Mouse (Mus musculus): ENCODE data around the gene 1700029I15Rik. TPM values are rescaled to one million over a fixed set of nuclear protein-coding genes. Genes with fewer than 3 reads are reported as not detected.
A peak's percentile ranks its signal among the peaks of the same experiment; 100 is the strongest.

1700029I15Rik gene
- polyA plus RNA-seq, 1 experiment from 2014 or later = 9.5 TPM

GRCm38 (mm10) chr2:92360186-92360823 is 22.0 kb upstream of the 1700029I15Rik start:
- H3K9me3 ChIP-seq (replicated peaks; ENCODE audit: control insufficient read depth, low read length, poor library complexity, severe bottlenecking) = no peaks in the 10 kb centered on the region
- no peak for ATAC-seq
- H3K4me3 ChIP-seq (ENCODE audit: low read depth, low read length) = no peak overlapping the region
- no peak overlapping the region for H3K9ac ChIP-seq (ENCODE audit: low read depth, low read length)
- no peaks in the 10 kb centered on the region for H3K4me1 ChIP-seq (ENCODE audit: control insufficient read depth, insufficient read depth, low read length)
- 71% methylated on average over 22 of the region's 25 CpGs for WGBS
- no peaks in the 10 kb centered on the region for H3K27me3 ChIP-seq (ENCODE audit: control insufficient read depth, insufficient read depth, low read depth, low read length)
- peaks cover 15% of the 10 kb centered on the region for H3K36me3 ChIP-seq (ENCODE audit: control insufficient read depth, insufficient read depth, low read length)
- no peak overlapping the region for H3K4me2 ChIP-seq (ENCODE audit: low read length)
- no peak overlapping the region for H3K27ac ChIP-seq (ENCODE audit: low read length)

- H3K27me3 ChIP-seq (ENCODE audit: control insufficient read depth, insufficient read depth, low read depth, low read length) = no peaks in the 10 kb centered on the region
- no peak overlapping the region for H3K27ac ChIP-seq (ENCODE audit: low read length)
- H3K36me3 ChIP-seq (ENCODE audit: control insufficient read depth, insufficient read depth, low read length) = peaks cover 15% of the 10 kb centered on the region
- WGBS = 19% methylated on average over 12 of the region's 12 CpGs
- no peak overlapping the region for H3K9ac ChIP-seq (ENCODE audit: low read depth, low read length)
- H3K4me2 ChIP-seq (ENCODE audit: low read length) = no peak overlapping the region
- no peak for ATAC-seq
- H3K4me3 ChIP-seq (ENCODE audit: low read depth, low read length) = no peak overlapping the region
- no peaks in the 10 kb centered on the region for H3K4me1 ChIP-seq (ENCODE audit: control insufficient read depth, insufficient read depth, low read length)
- no peaks in the 10 kb centered on the region for H3K9me3 ChIP-seq (replicated peaks; ENCODE audit: control insufficient read depth, low read length, poor library complexity, severe bottlenecking)
Observed at GRCm38 (mm10) chr2:92360893-92361292, 21.4 kb upstream of the 1700029I15Rik start.

- Histone ChIP-seq H3K4me3 (ENCODE audit: low read depth, low read length) (no peak overlapping the region), H3K27ac (ENCODE audit: low read length) (no peak overlapping the region), H3K27me3 (ENCODE audit: control insufficient read depth, insufficient read depth, low read depth, low read length) (no peaks in the 10 kb centered on the region), H3K4me2 (ENCODE audit: low read length) (no peak overlapping the region), H3K4me1 (ENCODE audit: control insufficient read depth, insufficient read depth, low read length) (no peaks in the 10 kb centered on the region), H3K36me3 (ENCODE audit: control insufficient read depth, insufficient read depth, low read length) (peaks cover 15% of the 10 kb centered on the region), H3K9ac (ENCODE audit: low read depth, low read length) (no peak overlapping the region), H3K9me3 (replicated peaks; ENCODE audit: control insufficient read depth, low read length, poor library complexity, severe bottlenecking) (no peaks in the 10 kb centered on the region)
- no peak for ATAC-seq
- WGBS = 82% methylated on average over 8 of the region's 8 CpGs
Observed at GRCm38 (mm10) chr2:92361795-92362194, 20.5 kb upstream of the 1700029I15Rik start.

- no peak overlapping the region for H3K4me3 ChIP-seq (ENCODE audit: low read depth, low read length)
- H3K4me1 ChIP-seq (ENCODE audit: control insufficient read depth, insufficient read depth, low read length) = no peaks in the 10 kb centered on the region
- H3K9ac ChIP-seq (ENCODE audit: low read depth, low read length) = no peak overlapping the region
- H3K27me3 ChIP-seq (ENCODE audit: control insufficient read depth, insufficient read depth, low read depth, low read length) = no peaks in the 10 kb centered on the region
- no peak overlapping the region for H3K4me2 ChIP-seq (ENCODE audit: low read length)
- WGBS = 94% methylated on average over 6 of the region's 6 CpGs
- H3K36me3 ChIP-seq (ENCODE audit: control insufficient read depth, insufficient read depth, low read length) = peaks cover 11% of the 10 kb centered on the region
- H3K27ac ChIP-seq (ENCODE audit: low read length) = no peak overlapping the region
- no peaks in the 10 kb centered on the region for H3K9me3 ChIP-seq (replicated peaks; ENCODE audit: control insufficient read depth, low read length, poor library complexity, severe bottlenecking)
- ATAC-seq = no peak
Observed at GRCm38 (mm10) chr2:92362571-92363228, 19.6 kb upstream of the 1700029I15Rik start.

GRCm38 (mm10) chr2:92364086-92364485 is 18.3 kb upstream of the 1700029I15Rik start:
- WGBS = 85% methylated on average over 4 of the region's 4 CpGs
- peaks cover 6% of the 10 kb centered on the region for H3K36me3 ChIP-seq (ENCODE audit: control insufficient read depth, insufficient read depth, low read length)
- no peak for ATAC-seq
- H3K27me3 ChIP-seq (ENCODE audit: control insufficient read depth, insufficient read depth, low read depth, low read length) = peaks cover 4% of the 10 kb centered on the region
- H3K4me1 ChIP-seq (ENCODE audit: control insufficient read depth, insufficient read depth, low read length) = no peaks in the 10 kb centered on the region
- no peak overlapping the region for H3K4me3 ChIP-seq (ENCODE audit: low read depth, low read length)
- H3K9ac ChIP-seq (ENCODE audit: low read depth, low read length) = no peak overlapping the region
- H3K4me2 ChIP-seq (ENCODE audit: low read length) = no peak overlapping the region
- H3K9me3 ChIP-seq (replicated peaks; ENCODE audit: control insufficient read depth, low read length, poor library complexity, severe bottlenecking) = no peaks in the 10 kb centered on the region
- no peak overlapping the region for H3K27ac ChIP-seq (ENCODE audit: low read length)

- no peak for ATAC-seq
- peaks cover 1% of the 10 kb centered on the region; the same call in 1 of the 2 replicates for H3K4me1 ChIP-seq (ENCODE audit: control insufficient read depth, insufficient read depth, low read length)
Observed at GRCm38 (mm10) chr2:92365568-92365967, 16.8 kb upstream of the 1700029I15Rik start.

GRCm38 (mm10) chr2:92367383-92368029 is 14.8 kb upstream of the 1700029I15Rik start:
- no peaks in the 10 kb centered on the region for H3K9me3 ChIP-seq (replicated peaks; ENCODE audit: control insufficient read depth, low read length, poor library complexity, severe bottlenecking)
- no peak overlapping the region for H3K4me2 ChIP-seq (ENCODE audit: low read length)
- H3K36me3 ChIP-seq (ENCODE audit: control insufficient read depth, insufficient read depth, low read length) = peaks cover 2% of the 10 kb centered on the region; the same call in 1 of the 2 replicates
- 45% methylated on average over 20 of the region's 20 CpGs for whole genome bisulfite sequencing
- H3K27me3 ChIP-seq (ENCODE audit: control insufficient read depth, insufficient read depth, low read depth, low read length) = peaks cover 13% of the 10 kb centered on the region
- no peak overlapping the region for H3K4me3 ChIP-seq (ENCODE audit: low read depth, low read length)
- no peak overlapping the region for H3K27ac ChIP-seq (ENCODE audit: low read length)
- H3K4me1 ChIP-seq (ENCODE audit: control insufficient read depth, insufficient read depth, low read length) = peaks cover 17% of the 10 kb centered on the region; the same call in 1 of the 2 replicates
- ATAC-seq = no peak
- H3K9ac ChIP-seq (ENCODE audit: low read depth, low read length) = no peak overlapping the region

More at GRCm38 (mm10) chr2:92365568-92365967, 16.8 kb upstream of the 1700029I15Rik start:
- H3K4me3 ChIP-seq (ENCODE audit: low read depth, low read length) = no peak overlapping the region
- H3K4me2 ChIP-seq (ENCODE audit: low read length) = no peak overlapping the region
- no peak overlapping the region for H3K9ac ChIP-seq (ENCODE audit: low read depth, low read length)
- peaks cover 13% of the 10 kb centered on the region for H3K27me3 ChIP-seq (ENCODE audit: control insufficient read depth, insufficient read depth, low read depth, low read length)
- H3K9me3 ChIP-seq (replicated peaks; ENCODE audit: control insufficient read depth, low read length, poor library complexity, severe bottlenecking) = no peaks in the 10 kb centered on the region
- H3K36me3 ChIP-seq (ENCODE audit: control insufficient read depth, insufficient read depth, low read length) = peaks cover 2% of the 10 kb centered on the region; the same call in 1 of the 2 replicates
- no peak overlapping the region for H3K27ac ChIP-seq (ENCODE audit: low read length)
- WGBS = 90% methylated on average over 10 of the region's 10 CpGs

GRCm38 (mm10) chr2:92370375-92370774 is 12.0 kb upstream of the 1700029I15Rik start:
- H3K27ac ChIP-seq (ENCODE audit: low read length) = no peak overlapping the region
- no peaks in the 10 kb centered on the region for H3K9me3 ChIP-seq (replicated peaks; ENCODE audit: control insufficient read depth, low read length, poor library complexity, severe bottlenecking)
- peak overlapping the region; percentile 35 for H3K9ac ChIP-seq (ENCODE audit: low read depth, low read length)
- peaks cover 28% of the 10 kb centered on the region for H3K4me1 ChIP-seq (ENCODE audit: control insufficient read depth, insufficient read depth, low read length)
- ATAC-seq = no peak
- peaks cover 13% of the 10 kb centered on the region for H3K27me3 ChIP-seq (ENCODE audit: control insufficient read depth, insufficient read depth, low read depth, low read length)
- H3K4me2 ChIP-seq (ENCODE audit: low read length) = peak overlapping the region; percentile 50
- peak overlapping the region; percentile 28 for H3K4me3 ChIP-seq (ENCODE audit: low read depth, low read length)
- WGBS = 9% methylated on average over 19 of the region's 19 CpGs
- no peaks in the 10 kb centered on the region; the same call in 1 of the 2 replicates for H3K36me3 ChIP-seq (ENCODE audit: control insufficient read depth, insufficient read depth, low read length)

Data from midbrain, embryonic 16.5 days (tissue).